Mouse (Mus musculus) gastrocnemius, adult 2 months (tissue): ENCODE measurements around the gene Pigq. TPM values are rescaled to one million over a fixed set of nuclear protein-coding genes. Genes with fewer than 3 reads are reported as not detected.

ENCODE experiments used
- DNase-seq: peaks from one replicate; pipeline ENCODE4 v3.0.0; 2022
- H3K27ac ChIP-seq: fragments of 200-600 bp; 2 replicates; pipeline ENCODE4 v1.8.1; 2022; ENCODE audit warnings: mild to moderate bottlenecking
- H3K4me3 ChIP-seq: fragments of 200-600 bp; 2 replicates; pipeline ENCODE4 v1.8.1; 2022; ENCODE audit warnings: mild to moderate bottlenecking, moderate library complexity
- CTCF ChIP-seq: fragments of 200-600 bp; IDR thresholded peaks from 2 replicates; pipeline ENCODE4 v1.8.1; 2022; ENCODE audit warnings: antibody characterized with exemption, mild to moderate bottlenecking, moderate library complexity
- intact Hi-C: fragments of 180-260 bp; cut with DNase I; formaldehyde crosslinking; loops from one replicate; pipeline ENCODE4 v1.15.1; 2025
- total RNA-seq, 2 experiments: library from RNA; stranded (reverse); gene quantifications; 2 replicates each; pipeline ENCODE4 v1.2.3; 2021

Gene Pigq
- total RNA-seq, 2 experiments from 2014 or later = 21.0 to 28.6 TPM

DNA sequence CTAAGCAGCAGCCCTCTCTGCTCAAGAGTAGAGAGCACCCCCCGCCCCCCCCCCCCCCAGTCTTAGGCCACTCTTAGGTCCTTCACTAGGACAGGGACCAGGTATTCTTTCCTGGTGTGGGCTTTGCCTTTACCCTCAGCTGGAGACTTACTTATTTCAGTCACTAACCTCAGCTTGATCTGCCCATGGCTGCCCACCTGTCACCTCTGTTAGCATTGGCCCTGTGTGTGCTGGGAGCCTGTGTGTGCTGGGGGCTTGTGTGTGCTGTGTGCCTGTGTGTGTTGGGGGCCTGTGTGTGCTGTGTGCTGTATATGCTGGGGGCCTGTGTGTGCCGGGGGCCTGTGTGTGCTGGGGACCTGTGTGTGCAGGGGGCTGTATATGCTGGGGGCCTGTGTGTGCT lies 9.9 kb upstream of the Pigq start:
- intact Hi-C loops = no loop called here
- H3K4me3 ChIP-seq = no peak overlapping the region
- H3K27ac ChIP-seq = no peak overlapping the region
- no peak for DNase-seq
- TF ChIP-seq CTCF = no peak

DNA sequence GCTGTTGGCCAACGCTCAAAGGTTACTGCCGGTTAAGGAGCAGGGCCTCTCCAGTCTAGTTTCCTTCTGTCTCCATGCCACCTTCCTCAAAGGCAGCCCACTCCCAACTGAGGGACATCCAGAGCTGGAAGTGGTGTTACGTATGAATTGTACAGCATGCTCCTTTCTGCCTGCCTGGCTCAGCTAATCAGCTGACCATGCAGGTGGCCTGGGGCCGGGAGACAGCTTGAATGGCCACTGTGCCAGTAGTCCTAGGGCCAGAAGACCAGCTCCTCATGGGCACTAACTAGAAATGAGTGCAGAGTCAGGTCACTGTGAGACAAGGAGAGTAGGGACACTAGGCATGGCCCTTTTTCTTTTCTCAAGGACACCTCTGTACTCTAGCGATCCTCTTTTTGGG lies 8.4 kb upstream of the Pigq start:
- Histone ChIP-seq H3K27ac (no peak overlapping the region), H3K4me3 (no peak overlapping the region)
- no peak for TF ChIP-seq CTCF
- no peak for DNase-seq
- intact Hi-C loops = no loop called here

DNA sequence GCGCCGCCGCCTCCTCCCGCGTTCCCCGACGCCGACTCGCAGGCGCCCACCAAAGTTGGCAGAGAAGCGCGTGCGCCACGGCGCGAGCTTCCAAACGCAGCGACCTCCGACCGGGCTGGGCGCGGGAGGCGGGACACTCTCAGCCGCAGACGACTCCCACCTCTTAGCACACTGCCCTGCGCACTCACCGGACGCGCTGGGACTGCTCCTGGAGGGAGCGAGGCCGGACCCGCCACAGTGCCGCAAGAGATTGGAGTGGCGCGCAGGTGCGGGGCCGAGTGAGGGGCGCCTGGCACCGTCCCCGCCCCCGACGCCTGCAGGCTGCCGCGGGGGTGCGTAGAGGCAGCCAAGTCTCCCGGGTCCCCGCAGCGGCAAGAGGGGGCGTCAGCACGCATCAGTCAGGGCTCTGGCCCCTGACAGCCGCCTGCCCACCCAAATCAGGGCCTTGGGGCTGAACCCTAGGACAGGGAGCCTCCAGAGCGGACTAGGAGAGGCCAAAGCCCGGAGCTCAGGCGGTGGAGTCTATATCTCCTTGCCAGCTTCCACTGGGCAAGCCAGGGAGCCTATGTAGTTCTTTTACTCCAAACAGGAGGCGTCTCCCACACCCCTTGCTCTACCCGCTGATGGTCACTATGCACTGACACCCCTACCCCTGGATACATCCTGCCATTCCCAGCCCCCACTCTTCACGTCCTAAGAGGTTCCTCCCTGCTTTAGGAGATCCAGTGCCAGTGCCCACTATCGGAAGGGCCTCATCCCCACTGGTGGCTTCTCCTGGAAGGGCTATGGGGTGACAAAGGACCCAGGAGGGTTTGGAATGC lies 7.3 kb upstream of the Pigq start, which contains the start of gene A930017K11Rik:
Gene A930017K11Rik, minus strand, starts transcription at position 763 of the 821 bp plus-strand sequence.
- intact Hi-C loops = no loop called here
- H3K27ac ChIP-seq = no peak within 1 kb of the TSS
- H3K4me3 ChIP-seq = peak within 1 kb of the TSS; percentile 65
- DNase-seq = no peak
- no peak for TF ChIP-seq CTCF

DNA sequence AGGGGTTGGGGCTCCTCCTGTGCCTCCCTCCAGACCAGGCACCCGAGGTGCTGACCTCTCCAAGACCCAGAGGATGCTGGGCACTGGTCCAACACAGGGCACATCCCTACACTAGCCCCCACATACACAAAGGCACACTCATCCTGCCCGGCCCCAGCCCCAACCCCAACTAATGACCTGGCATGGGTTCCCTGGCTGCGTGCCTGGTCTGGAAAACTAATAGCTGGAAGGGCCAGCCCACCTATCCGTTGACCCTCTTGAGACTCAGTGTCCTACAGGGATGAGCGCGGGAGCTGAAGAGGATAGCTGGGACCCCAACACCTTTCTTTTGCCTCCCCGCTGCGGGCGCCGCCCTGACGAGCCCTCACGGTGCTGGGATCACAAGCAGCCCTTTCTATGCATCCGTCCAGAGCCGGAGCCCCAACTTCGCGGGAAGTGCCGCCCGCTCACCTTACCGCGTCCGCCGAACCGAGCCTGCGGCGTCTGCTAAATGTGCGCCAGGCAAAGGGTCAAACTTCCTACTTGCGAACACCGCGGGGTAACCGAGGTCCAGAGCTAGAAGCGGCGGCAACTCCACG lies 6.6 kb upstream of the Pigq start:
- peak; percentile 34 for DNase-seq
- peak overlapping the region; percentile 65 for H3K4me3 ChIP-seq
- no peak for TF ChIP-seq CTCF
- intact Hi-C loops = no loop called here
- H3K27ac ChIP-seq = no peak overlapping the region

DNA sequence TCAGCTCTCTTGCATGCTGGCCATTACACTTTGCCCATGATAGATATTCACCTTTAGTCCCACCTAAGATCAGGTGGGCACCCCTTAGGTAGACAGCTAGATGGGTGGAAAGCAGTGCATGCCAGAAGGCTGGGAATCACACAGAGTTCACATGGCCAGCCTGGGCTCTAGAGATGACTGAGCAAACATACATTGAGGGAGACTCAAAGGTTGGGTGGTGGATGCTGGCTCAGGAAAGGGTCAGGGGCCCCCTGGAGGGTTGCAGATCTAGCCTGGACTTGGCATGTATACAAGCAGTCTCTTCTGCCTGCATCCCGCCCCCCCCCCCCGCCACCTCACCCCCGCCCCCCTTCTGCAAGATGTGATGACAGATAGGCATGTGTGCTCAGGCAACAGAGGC lies 6.0 kb upstream of the Pigq start:
- no peak overlapping the region for H3K27ac ChIP-seq
- no peak for TF ChIP-seq CTCF
- intact Hi-C loops = no loop called here
- no peak overlapping the region for H3K4me3 ChIP-seq
- DNase-seq = no peak

DNA sequence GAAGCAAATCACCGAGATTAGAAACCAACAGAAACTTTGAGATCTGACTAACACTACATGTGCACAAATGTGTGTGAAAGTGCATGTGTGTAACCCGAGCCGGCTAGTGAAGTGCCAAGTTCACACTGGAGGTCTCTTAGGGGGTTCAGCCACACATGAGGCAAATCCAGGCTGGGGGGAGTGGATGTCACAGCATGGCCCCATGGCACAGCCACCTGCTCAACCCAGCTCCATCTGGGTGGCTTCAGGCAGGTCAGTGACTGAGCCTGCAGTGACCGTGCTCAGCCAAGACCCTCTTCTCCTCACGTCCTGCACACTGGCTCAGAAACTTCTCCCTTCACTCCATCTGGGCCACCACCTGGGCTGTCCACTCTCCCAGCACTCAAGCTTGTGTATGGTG lies 5.2 kb upstream of the Pigq start:
- DNase-seq = no peak
- Histone ChIP-seq H3K27ac (no peak overlapping the region), H3K4me3 (no peak overlapping the region)
- no peak for TF ChIP-seq CTCF
- intact Hi-C loops = no loop called here

DNA sequence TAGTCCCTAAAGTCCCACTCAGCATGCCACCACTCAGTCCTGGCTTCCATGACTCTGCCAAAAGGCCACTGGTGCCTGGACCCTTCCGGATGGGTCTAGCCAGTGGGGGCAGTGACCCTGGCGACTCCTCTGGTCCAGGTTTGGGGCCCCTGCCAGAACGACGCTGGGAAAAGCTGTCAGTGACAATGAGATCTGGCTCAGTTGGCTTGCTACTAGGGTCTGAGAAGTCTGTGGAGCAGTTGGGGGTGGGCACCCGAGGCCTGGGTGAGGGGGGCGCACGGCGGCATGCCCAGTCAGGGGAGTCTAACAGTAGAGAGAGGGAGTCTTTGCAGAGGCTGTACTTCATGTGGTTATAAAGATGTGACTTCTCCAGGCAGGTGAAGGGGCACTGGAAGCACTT lies 3.3 kb upstream of the Pigq start:
- no peak overlapping the region for H3K27ac ChIP-seq
- no peak overlapping the region for H3K4me3 ChIP-seq
- TF ChIP-seq CTCF = no peak
- DNase-seq = no peak
- intact Hi-C loops = no loop called here

DNA sequence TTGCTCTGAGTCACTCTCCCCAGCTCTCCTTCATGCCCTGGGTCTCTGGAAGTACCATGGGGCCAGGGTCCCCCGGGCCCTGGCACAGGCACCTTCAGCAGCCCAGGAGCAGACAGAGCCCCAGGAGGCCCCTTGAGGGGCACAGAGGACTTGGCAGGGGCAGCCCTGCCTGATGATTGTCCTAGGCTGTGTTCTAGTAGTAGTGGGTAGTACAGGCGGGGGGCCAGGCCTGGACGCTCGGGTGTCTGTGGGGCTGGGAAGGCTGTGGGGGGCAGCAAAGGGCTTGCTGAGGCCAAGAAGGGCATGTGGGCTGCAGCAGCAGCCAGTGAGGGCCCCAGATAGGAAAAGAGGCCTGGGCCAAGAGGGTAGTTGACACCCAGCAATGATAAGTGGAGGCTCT lies 2.8 kb upstream of the Pigq start:
- no peak for DNase-seq
- TF ChIP-seq CTCF = no peak
- Histone ChIP-seq H3K4me3 (no peak overlapping the region), H3K27ac (no peak overlapping the region)
- intact Hi-C loops = no loop called here

DNA sequence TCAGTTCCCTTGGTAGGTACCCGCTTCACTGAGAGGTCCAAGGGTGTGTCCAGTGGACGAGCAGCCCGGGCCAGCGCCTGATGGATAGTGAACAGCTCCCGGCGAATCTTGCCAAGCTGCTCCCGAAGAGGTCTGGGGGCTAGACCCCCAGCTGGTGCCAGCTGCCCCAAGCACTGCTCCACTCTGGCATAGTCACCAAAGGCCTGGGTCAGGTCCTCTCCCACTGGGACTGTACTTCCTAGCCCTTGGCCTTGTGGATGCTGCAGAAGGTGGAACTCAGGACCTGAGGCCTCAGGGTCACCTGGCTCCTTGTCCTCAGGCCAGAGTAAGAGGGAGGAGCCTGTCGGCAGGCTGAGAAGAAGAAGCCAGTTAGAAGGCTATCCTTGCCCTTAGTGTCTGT lies 2.2 kb upstream of the Pigq start:
- H3K27ac ChIP-seq = no peak overlapping the region
- no peak for TF ChIP-seq CTCF
- H3K4me3 ChIP-seq = no peak overlapping the region
- no peak for DNase-seq
- intact Hi-C loops = no loop called here

DNA sequence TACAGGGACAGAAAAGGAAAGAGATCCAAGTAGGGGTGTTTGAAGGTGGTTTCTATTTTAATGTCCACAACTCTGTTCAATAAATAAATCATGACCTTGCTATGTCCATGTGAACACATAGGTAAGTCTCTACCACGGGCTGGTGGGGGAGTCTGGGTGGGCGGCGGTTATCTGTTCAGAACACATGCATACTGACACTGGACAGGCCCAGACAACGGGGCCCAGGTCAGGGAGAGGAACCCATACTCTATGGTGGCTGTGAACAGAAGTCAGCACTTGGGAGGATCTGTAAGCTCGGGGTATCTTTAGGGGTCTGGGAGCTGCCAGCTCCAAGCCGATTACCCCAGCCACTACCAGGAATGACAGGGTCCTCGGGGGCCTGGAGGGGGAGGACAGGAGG lies 1.6 kb upstream of the Pigq start:
- intact Hi-C loops = no loop called here
- Histone ChIP-seq H3K4me3 (no peak overlapping the region), H3K27ac (no peak overlapping the region)
- no peak for DNase-seq
- TF ChIP-seq CTCF = no peak

DNA sequence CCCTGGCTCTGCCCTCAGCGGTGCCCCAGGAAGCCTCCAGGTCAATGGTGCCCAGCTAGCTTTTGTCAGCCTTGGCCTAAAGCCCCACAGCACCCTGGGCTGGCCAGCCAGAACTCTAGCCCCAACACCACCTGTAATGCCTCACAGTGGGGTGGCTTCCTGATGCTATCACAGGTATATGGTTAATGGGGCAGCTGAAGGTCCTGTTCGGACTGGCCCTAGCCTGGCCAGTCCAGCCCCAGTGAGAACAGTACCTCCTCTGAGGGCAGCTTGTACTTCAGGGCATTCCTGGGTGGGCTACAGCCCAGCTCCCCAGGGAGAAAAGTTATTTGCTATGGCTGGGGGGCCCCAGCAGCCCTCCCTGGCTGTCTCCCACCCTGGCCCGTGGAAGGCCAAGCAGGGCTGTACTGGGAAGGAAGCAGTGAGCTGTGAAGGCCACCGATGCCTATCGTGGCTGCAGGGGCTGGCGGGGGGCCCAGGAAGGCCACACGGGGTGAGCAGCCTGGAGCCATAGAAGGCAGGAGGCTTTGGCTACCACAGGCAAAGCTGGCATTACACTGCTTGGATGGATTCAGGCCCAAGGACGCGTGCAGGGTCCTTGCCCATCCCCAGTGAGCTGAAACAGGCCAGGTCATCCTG lies 900 bp upstream of the Pigq start:
- Histone ChIP-seq H3K4me3 (no peak overlapping the region), H3K27ac (peak overlapping the region; percentile 57)
- TF ChIP-seq CTCF = no peak
- intact Hi-C loops = no loop called here
- peak; percentile 72 for DNase-seq

DNA sequence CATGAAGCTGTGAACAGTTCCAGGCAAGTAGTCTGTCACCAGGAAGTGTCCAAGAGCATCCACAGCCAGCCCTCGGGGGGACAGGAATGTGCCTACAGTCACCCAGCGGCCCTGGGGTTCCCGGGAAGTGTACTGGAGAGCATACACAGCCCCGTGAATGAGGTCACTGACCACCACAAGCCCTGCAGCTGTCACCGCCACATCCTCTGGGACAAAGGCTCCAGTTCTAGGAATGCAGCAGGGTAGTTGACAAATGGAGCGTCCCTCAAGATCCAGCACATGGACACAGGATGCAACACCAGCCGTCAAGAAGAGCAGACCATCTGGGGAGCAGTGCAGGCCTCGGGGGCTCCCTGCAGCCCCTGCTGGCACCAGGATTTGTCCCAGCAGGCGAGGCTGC lies 967 bp downstream of the Pigq start:
- no peak overlapping the region for H3K4me3 ChIP-seq
- intact Hi-C loops = no loop called here
- H3K27ac ChIP-seq = no peak overlapping the region
- DNase-seq = no peak
- TF ChIP-seq CTCF = no peak

DNA sequence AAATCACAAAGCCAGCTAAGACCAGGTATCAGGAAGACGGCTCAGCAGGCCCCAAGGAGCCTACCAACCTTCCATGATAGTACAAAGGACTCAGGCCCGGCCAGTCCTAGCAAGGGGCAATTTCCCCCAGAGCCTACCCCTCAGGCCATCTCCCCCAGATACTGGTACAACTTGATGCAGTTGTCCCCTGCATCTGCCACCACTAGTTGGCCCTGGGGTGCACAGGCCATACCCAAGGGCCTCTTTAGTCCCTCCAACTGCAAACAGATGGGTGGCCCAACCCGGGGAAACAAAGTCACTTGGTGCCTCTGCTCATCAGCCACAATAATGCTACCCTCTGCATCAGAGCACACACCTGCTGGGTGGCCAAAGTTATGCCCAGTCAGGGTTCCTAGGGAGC lies 1.5 kb downstream of the Pigq start:
- TF ChIP-seq CTCF = no peak
- H3K27ac ChIP-seq = no peak overlapping the region
- no peak for DNase-seq
- no peak overlapping the region for H3K4me3 ChIP-seq
- intact Hi-C loops = no loop called here
